Mouse (Mus musculus): ENCODE measurements around the gene Pard6a.

Gene Pard6a

DNA sequence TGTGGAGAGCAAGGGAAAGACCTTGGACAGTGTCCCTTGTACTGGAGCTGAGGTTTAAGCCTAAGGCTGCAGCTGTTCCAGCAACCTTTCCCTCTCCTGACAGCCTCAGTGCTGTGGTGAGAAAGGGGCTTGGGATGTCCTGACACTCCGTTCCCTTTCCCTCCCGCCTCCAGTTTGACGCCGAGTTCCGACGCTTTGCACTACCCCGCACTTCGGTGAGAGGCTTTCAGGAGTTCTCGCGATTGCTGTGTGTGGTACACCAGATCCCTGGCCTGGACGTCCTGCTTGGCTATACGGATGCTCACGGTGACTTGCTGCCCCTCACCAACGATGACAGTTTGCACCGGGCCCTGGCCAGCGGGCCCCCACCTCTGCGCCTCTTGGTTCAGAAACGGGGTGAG is 1.1 kb downstream of the Pard6a start:
- WGBS: 29% methylated on average over 18 of the region's 18 CpGs

DNA sequence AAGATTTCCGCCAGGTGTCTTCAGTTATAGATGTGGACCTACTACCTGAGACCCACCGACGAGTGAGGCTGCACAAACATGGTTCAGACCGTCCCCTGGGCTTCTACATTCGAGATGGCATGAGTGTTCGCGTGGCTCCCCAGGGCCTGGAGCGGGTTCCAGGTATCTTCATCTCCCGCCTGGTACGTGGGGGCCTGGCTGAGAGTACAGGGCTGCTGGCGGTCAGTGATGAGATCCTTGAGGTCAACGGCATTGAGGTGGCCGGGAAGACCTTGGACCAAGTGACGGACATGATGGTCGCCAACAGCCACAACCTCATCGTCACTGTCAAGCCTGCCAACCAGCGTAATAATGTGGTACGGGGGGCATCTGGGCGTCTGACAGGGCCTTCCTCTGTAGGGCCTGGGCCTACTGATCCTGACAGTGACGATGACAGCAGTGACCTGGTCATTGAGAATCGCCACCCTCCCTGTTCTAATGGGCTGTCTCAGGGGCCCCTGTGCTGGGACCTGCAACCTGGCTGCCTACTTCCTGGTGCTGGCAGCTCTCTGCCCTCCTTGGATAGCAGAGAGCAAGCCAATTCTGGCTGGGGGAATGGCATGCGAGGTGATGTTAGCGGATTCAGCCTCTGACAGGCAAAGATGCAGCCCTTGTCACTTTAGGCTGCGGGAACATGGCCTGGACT is 1.9 kb downstream of the Pard6a start:
- 93% methylated on average over 24 of the region's 24 CpGs for WGBS

- WGBS: 94% methylated on average over 34 of the region's 34 CpGs
These were observed 3.3 kb downstream of the Pard6a start for GRCm38 (mm10) chr8:105704146-105704812.

DNA sequence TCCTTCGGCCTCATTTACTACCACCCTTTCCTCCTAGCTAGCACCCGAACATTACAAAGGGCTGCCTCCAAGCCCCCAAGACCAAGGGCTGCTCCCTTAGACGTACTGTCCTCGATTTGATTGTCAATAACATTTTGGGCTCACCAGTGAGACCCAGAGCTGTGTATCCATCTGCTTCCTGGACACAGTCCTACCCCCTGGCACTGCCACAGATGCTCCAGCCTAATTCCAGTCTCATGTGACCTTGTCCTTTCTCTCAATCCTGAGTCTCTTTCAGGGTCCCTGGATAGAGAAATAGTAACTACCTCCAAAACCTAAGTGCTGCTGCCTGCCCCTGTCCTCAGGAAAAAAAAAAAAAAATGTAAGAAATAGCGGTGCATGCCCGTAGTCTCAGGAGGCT is 4.0 kb downstream of the Pard6a start:
- WGBS: 87% methylated on average over 6 of the region's 6 CpGs

- WGBS: 80% methylated on average over 12 of the region's 12 CpGs
These were observed 5.5 kb downstream of the Pard6a start for GRCm38 (mm10) chr8:105706426-105706825.

DNA sequence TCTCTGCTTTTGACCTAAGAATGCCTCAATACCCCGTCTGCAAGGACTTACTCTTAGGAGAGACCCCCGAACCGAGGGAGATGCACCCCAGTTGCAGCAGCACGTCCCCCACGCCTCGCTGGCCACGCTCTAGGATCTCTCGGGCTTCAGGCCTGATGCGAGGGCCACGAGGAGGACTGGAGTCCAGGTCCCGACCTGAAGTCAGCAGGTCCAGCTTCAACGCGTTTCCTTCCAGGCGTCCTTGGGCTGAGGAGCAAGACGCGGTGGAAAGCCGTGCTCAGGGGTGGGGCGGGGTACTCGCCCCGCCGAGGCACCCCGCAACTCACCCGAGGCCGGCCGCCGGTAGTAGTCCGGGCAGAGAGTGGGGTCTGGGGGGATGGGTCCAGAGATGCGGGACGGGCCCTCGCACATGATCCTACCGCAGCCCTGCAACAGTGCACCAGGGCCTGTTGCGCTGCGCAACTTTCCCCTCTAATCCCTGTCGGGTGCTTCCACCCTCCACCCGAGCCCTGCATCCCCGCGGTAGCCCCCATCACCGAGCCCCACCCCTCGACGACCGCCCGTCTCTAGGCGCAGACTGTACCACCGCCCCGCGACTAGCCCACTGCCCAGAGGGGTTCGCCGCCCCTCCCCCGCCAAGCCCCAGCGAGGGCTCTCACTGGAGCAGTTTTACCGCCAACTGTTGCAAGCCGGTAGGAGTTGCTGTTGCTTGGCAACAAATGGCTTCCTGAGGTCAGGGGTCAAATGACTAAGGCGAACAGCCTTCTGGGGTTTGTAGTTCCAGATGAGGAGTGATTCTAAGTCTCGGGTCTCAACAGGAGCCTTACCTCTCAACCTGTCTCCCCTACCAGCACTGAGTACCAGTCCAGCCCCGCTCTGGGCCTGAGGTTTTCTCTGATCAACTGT is 6.8 kb downstream of the Pard6a start, which contains the start of the genes 4933405L10Rik and Enkd1:
Gene 4933405L10Rik, plus strand, starts transcription at position 158 of the 906 bp plus-strand sequence.
Gene Enkd1, minus strand, starts transcription at position 713 of the 906 bp plus-strand sequence.
- WGBS: 1% methylated on average over 55 of the region's 55 CpGs

DNA sequence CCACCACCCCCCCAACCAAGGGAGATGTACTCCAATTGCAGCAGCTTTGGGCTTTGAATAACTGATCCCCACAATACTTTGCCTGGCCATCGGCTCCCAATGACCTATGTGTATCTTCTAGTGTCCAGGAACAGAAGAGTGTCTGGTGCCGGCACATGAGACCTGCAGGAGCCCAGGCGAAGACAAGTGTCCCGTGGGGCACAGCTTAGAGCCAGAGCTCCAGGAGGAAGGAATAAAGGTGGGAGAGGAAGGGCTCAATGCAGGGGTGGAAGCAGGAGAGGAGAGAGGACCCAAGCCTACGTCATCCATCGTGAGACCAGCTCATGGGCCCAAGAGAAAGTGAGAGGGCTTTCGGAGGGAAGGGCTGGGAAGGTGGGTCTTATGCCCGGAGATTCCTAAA is 7.7 kb downstream of the Pard6a start:
- 93% methylated on average over 8 of the region's 8 CpGs for WGBS

GRCm38 (mm10) chr8:105709317-105709716 is 8.4 kb downstream of the Pard6a start:
- 86% methylated on average over 14 of the region's 14 CpGs for WGBS

DNA sequence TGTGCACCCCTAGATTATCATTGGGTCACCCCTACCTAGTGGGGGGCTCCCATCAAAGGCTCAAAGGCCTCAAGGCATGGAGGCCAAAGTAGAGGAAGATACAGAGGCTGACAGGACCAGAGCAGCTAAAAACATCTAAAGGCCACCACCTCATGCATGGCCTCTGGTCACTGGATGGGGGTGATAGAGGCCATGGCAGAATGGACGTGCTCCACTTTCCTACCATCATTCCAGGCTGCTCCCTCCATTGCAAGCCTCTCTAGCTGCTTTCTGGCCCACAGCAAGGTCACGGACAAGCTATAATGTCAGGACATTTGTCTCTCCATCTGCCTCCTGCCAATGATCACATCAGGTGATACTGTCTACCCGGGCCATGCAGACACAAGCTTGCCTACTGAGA is 11.3 kb downstream of the Pard6a start:
- 86% methylated on average over 3 of the region's 3 CpGs for WGBS

GRCm38 (mm10) chr8:105714139-105714538 is 13.2 kb downstream of the Pard6a start:
- 6% methylated on average over 3 of the region's 3 CpGs for WGBS

DNA sequence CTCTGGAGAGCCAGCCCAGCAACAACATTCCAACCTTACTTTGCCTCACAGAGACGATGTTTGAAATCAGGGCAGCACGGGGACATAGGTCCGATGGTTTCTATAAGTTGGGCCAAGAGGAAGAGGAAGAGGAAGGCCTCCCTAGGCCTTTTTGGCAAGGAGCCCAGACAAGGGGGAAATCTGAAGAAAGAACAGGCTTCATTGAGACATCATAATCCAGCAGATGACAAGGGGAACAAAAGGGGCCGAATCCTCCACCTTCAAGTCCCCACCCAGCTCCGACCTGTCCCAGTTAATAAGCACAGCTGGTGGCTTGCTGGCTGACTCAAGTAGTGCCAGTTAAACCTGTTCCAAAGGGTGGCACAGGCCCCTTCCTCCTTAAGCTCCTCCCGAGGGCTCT is 14.1 kb downstream of the Pard6a start:
- 68% methylated on average over 6 of the region's 6 CpGs for WGBS

DNA sequence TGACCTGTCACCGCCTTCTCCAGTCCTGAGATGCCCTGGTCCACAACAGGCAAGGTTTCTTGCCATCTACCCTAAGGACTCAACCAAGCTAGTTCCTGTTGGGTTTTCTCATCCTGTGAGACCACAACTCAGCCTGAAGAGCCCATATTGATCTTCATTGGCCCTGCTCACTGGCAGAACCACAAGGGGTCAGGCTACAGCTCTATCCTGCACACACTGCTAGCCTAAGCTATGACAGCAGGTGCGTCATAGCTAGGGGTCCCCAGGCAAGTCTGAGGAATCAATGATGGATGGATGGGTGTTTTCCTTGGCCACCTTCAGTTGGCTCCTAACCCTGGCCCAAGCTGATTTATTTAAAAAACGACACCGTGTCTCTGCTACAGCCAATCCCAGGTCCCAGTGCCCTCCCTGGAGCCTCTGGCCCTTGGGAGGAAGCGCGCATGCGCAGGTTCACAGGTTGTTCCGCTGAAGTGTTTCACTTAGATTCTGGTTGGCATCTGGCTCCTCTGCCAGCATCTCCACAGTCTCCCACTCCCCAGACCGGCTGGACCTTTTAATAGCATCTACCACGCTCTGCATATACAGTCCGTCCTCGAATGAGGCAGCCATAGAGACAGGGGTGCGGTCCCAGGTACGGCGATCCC is 15.5 kb downstream of the Pard6a start:
- WGBS: 90% methylated on average over 15 of the region's 15 CpGs

- 85% methylated on average over 4 of the region's 4 CpGs for WGBS
These were observed 18.7 kb downstream of the Pard6a start for GRCm38 (mm10) chr8:105719637-105720036.

GRCm38 (mm10) chr8:105722861-105723260 is 21.9 kb downstream of the Pard6a start:
- WGBS: 84% methylated on average over 9 of the region's 9 CpGs

DNA sequence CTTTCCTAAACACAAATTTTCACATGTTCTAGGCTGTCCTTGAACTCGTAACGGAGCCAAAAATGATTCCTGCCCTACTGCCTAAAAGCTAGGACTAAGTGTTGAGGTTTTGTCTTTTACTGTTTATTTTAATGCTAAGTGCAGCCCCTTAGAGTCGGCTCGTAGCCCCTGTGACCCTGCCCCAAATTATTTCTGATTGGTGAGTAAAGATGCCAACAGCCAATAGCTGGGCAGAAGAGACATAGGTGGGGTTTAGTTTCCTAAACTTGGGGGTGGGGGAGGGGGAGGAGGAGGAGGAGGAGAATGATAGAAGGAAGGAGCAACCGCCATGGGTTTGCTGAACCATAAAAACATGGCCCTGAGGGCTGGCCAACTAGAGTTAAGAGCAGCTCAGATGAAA is 24.8 kb downstream of the Pard6a start:
- 87% methylated on average over 5 of the region's 5 CpGs for WGBS

DNA sequence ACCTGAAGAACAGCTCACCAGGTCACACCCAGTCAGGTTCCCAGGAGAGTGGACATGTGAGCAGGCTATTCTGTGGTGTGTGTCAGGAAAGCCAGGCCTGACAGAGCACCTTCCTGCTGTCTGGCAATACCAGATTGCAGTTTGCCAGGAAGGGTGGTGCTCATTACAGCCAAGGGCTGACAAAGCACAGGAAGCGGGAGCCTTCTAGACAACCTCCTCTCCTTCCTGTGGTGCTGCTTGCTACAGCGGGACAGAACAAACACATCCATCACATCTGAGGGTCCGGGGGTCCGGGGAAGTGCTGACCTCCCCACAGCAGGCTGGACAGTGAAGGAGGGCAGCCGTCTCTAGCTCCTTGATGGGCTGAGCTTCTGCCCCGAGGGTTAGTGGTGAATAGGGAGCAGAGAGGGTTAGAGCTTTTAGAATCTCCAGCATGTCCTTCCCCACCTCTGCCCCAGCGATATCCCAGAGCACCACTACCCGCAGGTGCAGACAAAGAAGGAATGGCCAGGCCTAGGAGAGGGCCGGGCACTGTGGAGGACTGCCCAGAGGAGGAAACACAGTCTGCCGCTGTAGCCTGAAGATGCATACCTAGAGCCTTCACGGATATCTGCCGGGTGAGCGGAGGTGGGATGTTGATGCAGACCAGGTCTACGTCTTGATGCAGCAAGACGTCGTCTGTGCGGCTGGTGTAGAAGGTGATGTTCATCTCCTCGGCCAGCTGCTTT is 26.6 kb downstream of the Pard6a start:
- WGBS: 88% methylated on average over 18 of the region's 18 CpGs

- WGBS: 96% methylated on average over 5 of the region's 5 CpGs
These were observed 31.2 kb downstream of the Pard6a start for GRCm38 (mm10) chr8:105732186-105732585.

DNA sequence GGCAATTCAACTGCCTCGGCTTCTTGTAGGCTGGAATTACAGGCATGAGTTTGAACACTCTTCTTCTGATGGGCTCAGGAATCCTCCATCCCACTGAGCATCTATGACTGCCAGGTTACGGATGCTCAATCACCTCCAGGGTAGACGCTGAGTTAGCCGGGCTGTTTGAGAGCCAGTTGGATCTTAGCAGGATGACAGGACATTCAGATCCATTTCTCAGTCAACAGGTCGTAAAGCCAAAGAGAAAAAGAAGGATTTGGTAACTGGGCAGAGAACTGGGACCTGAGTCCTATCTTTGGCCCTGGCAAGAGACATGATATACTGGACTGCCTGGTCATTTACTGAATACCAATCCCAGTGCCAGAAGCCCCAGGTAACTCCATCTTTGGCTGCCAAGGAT is 38.3 kb downstream of the Pard6a start:
- 94% methylated on average over 5 of the region's 5 CpGs for WGBS

DNA sequence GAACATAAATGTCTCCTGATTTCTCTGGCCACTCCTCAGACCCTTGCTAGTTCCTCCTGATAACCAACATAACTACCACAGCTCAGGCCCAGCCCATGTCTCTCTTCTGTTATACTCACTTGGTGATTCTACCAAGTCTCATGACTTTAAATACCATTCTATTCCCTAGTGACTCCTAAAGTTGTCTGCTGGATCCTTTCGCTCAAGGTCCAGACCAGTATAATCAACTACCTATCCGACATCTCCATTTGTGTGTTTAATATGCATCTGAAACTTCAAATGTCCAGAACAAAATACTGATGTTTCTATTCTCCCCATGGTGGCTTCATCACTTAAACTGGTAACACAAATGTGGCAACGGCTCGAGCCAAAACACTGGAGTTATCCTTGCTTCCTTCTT is 42.4 kb downstream of the Pard6a start:
- WGBS: 88% methylated on average over 4 of the region's 4 CpGs

DNA sequence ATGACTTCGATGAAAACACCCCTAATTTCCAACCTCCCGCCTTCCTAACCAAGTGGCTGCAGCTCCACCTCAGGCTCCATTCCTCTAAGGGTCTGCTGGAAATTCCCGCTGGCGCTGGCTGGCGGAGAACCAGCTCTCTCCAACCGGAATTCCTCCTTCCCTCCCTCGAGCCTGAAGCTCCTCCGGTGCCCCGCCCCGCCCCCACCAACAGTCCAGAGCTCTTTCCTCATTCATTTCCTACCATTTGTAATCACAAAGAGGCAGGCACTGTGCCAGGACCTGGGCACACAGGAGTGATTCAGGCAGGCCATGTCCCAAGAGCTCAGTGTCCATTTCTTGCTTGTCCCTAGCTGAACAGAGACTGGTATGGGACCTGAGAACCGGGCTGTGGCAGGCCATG is 49.7 kb downstream of the Pard6a start:
- 25% methylated on average over 11 of the region's 11 CpGs for WGBS
